Mouse (Mus musculus) adrenal gland, adult 8-10 months (tissue): ENCODE results near the gene Mdn1. TPM values are rescaled to one million over a fixed set of nuclear protein-coding genes. Genes with fewer than 3 reads are reported as not detected.

Source experiments
- DNase-seq: peaks from one replicate; pipeline ENCODE4 v3.0.0; 2022
- total RNA-seq, 4 experiments: library from RNA; stranded (reverse); gene quantifications; 2 replicates each; pipeline ENCODE4 v1.2.4; 2022

The Mdn1 gene
- 10 to 100 TPM; 27.0 to 37.2 (median 30.9) TPM for total RNA-seq

DNA sequence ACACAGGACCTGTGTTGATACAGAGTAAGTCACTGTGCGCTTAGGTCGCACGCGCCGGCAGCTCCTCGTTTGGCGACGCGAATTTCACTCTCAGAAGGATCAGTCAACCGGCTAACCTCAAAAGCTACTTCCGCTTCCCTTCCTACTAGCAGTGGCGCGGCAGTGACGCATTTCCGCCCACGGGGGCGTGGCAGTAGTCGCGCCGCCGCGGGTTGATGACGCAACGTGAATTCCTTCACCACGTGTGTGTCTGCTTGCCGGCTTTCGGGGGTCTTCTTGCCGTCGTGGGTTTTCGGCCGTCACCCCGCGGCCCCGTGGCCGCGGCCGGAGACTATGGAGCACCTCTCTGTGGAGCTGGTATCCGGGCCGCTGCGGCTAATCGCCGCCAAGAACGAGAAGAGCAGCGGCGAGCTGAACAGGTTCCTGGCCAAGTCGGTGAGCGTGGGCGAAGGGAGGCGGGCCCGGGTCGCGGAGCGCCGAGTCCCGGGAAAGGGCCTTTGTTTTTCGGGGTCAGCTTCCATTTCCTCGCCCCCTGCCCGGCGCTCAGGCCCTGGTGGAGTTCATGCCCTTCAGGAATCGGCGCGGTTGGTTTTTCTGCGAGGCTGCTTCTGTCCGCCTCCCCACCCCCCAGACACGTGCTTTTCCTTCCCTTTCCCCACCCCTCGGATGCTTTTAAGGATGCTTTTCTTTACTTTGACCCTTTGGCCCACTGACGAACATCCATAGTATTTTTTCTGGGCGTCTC lies at the start of gene Mdn1:
Gene Mdn1, plus strand, starts transcription at position 202 of the 745 bp plus-strand sequence.
- DNase-seq, result peak; percentile 91

- DNase-seq, result peak; percentile 99
Observed at GRCm38 (mm10) chr4:32615034-32615881, 41.7 kb upstream of the Mdn1 start, which contains the start of gene Casp8ap2. TSS of gene Casp8ap2 (plus strand) at chr4:32615451.

- no peak for DNase-seq
Observed at GRCm38 (mm10) chr4:32621637-32622036, 35.3 kb upstream of the Mdn1 start.

GRCm38 (mm10) chr4:32651669-32652068 lies 5.2 kb upstream of the Mdn1 start:
- no peak for DNase-seq

- no peak for DNase-seq
Observed at GRCm38 (mm10) chr4:32656146-32656904, 594 bp upstream of the Mdn1 start.

DNA sequence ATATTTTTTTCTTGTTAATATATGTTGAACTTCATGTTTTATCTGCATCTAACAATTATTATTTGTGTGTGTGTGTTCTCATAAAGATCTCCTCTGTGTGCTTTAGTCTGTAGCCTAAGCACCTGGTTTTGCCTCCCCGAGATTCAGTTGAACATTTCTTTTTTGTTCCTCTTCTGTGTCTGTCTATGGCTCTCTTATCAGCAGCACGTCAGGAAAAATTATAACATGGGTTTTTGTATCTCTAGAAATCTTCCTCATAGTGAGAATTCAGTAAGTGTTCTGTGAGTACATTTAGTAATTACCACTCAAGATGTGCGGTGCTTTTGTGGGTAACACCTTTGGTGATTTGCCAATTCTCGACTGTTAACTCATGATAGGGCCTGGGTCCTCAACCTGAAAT lies 8.9 kb downstream of the Mdn1 start:
- no peak for DNase-seq

GRCm38 (mm10) chr4:32668291-32668690 lies 11.4 kb downstream of the Mdn1 start:
- DNase-seq, result no peak

- no peak for DNase-seq
Observed at GRCm38 (mm10) chr4:32669825-32670224, 12.9 kb downstream of the Mdn1 start.

DNA sequence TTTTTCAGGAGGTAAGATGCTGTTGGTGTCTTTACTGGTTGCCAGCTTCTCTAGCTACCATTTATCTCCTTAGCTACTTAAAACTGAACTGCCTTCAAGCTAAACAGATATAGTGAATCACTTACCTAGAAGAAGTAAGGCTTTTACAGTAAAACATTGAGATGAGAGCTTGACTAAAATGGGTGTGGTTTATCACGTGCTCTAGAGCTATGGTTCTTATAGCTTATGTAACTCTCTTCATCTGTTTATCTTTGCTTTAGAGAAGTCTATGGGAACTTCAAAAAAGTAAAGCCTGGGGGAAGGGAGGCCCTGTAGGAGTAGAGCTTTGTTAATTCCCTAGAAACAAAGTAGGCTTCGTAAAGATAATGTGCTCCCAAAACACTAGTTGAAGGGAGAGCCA lies 17.1 kb downstream of the Mdn1 start:
- no peak for DNase-seq

GRCm38 (mm10) chr4:32677471-32677870 lies 20.6 kb downstream of the Mdn1 start:
- no peak for DNase-seq

GRCm38 (mm10) chr4:32680843-32681242 lies 23.9 kb downstream of the Mdn1 start:
- DNase-seq, result no peak

DNA sequence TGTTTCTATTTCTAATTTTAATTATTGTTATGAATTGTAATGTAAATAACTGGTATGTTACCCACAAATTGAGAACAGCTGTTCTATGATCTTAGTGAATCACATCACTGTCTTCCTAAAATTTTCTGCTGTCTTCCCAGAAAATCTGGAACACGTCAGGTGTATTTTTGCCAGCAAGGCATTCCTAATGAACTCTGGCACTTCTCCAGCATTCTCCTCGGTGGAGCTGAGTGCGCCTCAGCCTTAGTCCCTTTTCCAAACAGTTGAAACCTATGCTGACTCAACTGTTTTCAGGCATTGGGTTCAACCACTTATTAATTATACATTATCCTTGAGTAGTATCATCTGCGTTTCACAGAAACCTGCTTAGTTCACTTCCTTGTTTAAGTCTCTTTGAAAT lies 25.6 kb downstream of the Mdn1 start:
- no peak for DNase-seq

GRCm38 (mm10) chr4:32683061-32683582 lies 26.2 kb downstream of the Mdn1 start:
- no peak for DNase-seq

DNA sequence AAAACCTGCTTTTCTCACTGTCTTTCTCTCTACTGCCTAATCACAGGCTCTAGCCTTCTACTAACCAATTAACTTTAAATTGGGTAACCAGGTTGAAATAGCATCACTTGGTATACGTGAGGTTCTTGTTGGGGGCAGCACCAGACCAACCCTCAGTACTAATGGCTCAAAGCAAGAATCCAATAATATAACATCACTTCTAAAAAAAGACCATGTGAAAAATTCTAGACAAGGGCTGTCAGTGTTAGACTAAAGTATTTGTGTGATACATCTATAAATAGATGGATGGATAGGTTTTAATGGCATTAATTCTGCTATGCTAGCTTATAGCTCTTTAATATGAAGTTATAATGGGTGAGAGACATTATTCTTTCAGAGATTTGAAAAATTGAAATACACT lies 60.8 kb downstream of the Mdn1 start:
- DNase-seq, result no peak

- no peak for DNase-seq
Observed at GRCm38 (mm10) chr4:32745394-32745793, 88.5 kb downstream of the Mdn1 start.

GRCm38 (mm10) chr4:32748396-32748795 lies 91.5 kb downstream of the Mdn1 start:
- DNase-seq, result no peak

GRCm38 (mm10) chr4:32750711-32751110 lies 93.8 kb downstream of the Mdn1 start:
- DNase-seq, result no peak

DNA sequence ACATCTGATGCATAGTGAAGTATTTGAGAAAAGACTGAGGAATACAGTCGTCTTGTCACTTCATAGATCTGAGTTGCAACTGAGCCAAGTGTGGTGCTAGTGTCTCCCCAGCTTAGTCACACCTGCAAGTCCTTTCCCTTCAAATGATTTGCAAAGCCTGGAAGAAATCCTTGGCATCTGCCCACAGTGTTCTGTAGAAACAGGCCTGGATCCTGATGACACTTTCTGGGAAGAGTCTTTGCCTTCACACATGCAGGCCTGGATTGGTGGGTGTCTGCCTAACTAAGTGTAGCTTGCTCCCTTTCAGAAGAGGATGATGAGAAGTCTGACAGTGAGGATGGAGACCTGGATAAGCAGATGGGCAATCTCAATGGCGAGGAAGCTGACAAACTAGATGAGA lies 100.5 kb downstream of the Mdn1 start:
- DNase-seq, result no peak

DNA sequence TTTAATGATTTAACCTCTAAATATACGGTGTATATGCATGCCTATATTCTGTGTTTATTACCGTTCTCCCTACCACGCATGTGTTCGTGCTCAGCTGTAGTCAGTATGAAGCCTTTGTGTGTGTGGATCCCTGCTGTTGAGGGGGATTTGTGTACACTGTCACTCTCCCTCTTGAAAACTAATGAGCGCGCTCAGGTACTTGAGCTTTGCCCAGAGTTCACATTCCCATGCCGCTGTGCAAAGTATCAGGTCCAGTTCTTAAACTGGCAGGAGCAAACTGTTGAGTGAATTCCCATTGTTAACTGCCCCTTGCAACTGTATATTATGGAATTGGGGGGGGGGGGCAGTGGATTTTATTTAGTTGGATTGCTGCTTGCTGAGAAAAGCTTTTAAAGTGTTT lies 110.6 kb downstream of the Mdn1 start:
- DNase-seq, result no peak

DNA sequence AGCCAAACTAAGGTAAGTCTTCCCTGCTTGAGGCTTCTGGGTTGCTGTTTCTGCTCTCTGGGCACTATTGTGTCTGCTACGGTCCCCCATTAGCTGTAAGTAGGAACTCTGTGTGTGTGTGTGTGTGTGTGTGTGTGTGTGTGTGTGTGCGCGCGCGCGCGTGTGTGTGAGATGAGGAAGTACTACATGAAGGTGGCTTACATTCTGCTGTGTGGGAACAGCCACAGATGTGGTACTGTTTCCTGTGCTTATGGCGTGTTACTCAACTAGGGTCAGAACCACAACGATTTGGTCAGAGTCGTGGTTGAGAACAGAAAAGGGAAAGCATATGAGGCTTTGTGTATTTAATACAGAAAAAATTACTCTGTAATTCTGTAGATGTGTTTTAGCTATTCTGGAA lies 111.1 kb downstream of the Mdn1 start:
- no peak for DNase-seq

DNA sequence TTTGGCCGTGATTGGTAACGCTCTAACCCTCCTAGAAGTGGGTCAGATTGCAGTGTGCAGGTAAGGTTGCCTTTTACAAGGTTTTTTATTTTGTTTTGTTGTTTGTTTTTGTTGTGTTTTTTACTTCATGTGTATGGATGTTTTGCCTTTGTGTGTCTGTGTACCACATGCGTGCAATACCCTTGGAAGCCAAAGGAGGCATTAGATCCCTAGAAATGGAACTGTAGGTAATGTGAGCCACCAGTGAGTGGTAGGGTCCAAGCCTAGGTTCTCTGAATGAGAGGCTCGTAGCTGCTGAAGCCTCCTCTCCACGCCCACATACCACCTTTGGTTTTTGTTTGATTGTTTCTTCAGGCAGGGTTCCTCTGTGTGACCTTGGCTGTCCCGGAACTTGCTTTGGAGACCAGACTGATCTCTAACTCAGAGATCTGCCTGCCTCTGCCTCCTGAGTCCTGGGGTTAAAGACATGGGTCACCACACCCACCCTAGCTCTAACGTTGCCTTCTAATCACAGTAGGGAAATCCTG lies 113.4 kb downstream of the Mdn1 start:
- DNase-seq, result no peak

- no peak for DNase-seq
Observed at GRCm38 (mm10) chr4:32779996-32780395, 123.1 kb downstream of the Mdn1 start.
